Mouse (Mus musculus): ENCODE measurements around the gene Tex12.

The Tex12 gene

DNA sequence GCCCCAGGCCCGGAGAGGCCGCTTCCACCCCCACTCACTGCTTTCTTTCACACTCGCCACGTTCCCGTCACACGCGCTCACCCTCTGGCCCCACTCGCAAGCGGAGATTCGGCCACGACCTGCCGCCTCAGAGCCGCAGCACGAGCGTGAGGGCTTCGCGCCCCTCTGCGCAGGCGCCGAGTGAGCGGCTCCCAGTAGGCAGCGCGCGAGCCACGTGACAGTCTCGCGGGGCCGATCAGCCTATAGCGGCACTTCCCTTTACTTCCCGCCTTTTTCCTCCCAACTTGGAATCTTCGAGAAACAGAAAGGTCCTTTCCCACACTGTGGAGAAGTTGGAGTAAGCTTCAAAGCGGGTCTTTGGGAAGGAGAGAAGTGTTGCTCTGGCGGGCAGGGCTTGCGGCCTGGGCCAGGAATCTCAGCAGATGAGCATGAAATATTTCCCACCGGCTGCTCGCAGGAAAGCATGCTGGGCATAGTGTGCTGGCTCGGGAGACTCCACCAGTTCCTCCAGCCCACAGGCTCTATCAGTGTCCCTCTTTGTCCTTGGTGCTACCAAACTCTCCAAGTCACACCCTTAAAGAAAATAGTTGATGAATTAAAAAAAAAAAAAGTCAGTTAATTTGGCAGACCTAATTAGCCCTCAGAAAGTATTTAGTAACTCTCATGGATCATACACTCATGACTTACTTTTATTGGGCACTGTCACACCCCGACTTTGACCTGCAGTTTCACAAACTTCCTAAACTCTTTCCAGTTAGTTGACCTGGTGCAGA is at the start of gene Tex12:
TSS of gene Tex12 (minus strand) at position 181 of the 773 bp plus-strand sequence.
- no peak for DNase-seq (ENCODE audit: low spot score)

DNA sequence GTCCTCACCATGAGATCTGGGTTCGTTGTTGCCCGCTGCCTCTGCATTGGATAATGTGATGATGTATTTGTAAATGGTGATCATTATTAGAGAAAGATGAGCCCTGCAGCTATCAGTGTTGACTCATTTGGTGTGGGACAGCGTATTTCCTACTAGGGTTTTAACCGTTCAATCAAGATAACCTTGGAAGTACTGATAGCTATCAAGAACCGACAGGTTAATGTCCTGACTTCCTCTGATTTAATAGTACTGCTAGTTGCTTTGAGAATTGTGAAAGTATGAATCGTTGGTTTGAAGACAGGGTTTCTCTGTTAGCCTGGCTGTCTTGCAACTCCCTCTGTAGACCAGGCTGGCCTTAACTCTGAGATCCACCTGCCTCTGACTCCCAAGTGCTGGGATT is 43.2 kb upstream of the Tex12 start:
- no peak for DNase-seq (ENCODE audit: low spot score)

- DNase-seq (ENCODE audit: low spot score) = no peak
Measured at GRCm38 (mm10) chr9:50603998-50604324, 42.8 kb upstream of the Tex12 start.

DNA sequence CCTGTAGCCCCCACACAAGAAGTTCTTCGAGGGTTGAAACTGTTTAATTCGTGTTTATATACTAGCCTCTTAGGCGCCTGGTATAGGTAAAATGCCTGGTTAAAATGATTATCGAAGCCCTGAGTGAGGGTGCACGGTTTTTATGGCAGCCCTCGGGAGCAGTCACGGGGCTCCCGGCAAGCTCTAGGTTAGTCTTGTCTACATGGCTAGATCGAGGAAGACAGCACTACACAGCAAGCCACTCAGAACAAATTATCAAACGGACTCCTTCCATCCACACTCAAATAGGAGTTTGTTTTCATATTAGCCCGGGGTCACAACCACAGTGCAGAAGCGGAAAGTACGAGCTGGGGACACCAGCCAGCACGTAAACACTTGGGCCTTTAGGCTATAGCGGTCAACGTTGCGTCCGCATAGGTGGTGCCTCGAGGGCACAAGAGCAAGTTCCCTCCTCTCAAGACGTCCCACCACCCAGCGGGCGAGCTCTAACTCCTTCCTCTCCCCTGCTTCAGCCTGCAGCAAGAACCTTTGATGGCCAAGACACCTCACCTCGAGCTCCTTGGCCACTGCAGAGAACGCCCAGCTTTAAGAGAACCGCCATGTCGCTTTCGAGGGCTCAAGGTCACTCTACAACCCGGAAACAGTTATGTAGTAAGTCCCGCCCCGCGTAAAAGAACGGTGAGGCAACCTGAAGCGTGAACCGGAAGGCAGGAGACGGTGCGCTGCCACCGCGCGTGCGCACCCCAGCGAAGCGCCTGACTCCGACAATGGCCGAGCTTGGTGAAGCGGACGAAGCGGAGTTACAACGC is 42.3 kb upstream of the Tex12 start, which contains the start of the genes Sdhd and Timm8b:
TSS of gene Sdhd (minus strand) at position 624 of the 809 bp plus-strand sequence.
TSS of gene Timm8b (plus strand) at position 722 of the 809 bp plus-strand sequence.
- DNase-seq (ENCODE audit: low spot score) = peak; percentile 98

DNA sequence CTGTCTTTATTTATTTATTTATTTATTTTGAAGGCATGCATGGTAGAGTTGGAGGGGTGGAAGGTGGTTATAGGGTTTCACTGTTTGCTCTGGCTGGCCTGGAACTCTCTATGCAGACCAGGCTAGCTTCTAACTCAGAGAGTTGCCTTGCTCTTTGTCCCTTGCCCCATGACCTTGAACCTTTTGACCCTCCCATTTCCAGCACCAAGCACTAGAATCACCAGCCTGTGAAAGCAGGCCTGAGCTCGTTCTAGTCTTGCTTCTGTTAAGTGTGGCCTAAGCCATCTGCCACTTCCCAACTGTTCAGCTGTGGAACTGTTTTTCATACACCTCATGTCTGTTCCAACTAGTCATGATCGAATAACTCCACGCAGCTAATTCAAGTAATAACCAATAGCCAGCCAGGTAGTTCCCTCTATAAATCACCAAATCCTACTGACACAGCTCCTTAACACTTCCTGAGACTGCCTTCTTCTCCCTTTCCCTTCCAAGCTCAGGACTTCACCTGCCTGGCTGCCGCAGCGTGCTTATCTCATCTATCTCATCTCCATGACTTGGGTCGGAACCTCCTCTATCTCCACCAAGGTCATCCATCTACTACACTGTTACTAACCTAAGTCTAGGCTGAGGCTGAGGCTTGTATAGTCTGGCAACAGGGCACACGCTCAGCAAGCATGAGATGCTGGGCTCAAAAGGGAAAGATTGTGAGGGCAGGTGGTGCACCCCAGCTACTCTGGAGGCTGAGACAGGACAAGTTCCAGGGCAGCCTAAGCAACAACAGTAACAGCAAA is 41.1 kb upstream of the Tex12 start:
- no peak for DNase-seq (ENCODE audit: low spot score)

- DNase-seq (ENCODE audit: low spot score) = no peak
Measured at GRCm38 (mm10) chr9:50601536-50601935, 40.4 kb upstream of the Tex12 start.

DNA sequence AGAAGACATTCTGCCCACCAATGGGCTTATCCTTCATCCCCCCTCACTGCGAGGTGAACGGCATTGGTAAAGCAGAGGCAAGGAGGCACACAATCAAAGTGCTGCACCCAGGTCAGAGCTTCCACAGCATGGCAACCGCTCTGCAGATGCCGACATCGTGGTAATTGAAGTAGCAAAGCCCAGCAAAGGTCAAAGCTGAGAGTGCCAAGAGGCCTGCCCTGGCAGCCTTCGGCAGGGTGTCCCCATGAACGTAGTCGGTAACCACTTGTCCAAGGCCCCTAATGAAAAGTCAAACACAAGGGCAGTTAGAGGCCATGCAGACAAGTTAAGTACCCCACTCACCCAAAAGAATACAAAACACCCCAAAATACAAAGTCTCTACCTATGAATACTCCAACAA is 35.8 kb upstream of the Tex12 start:
- DNase-seq (ENCODE audit: low spot score) = no peak

- DNase-seq (ENCODE audit: low spot score) = no peak
Measured at GRCm38 (mm10) chr9:50594794-50595417, 33.8 kb upstream of the Tex12 start.

- peak; percentile 69 for DNase-seq (ENCODE audit: low spot score)
Measured at GRCm38 (mm10) chr9:50593544-50593943, 32.4 kb upstream of the Tex12 start.

- no peak for DNase-seq (ENCODE audit: low spot score)
Measured at GRCm38 (mm10) chr9:50592955-50593354, 31.8 kb upstream of the Tex12 start.

- DNase-seq (ENCODE audit: low spot score) = no peak
Measured at GRCm38 (mm10) chr9:50590856-50591518, 29.9 kb upstream of the Tex12 start.

DNA sequence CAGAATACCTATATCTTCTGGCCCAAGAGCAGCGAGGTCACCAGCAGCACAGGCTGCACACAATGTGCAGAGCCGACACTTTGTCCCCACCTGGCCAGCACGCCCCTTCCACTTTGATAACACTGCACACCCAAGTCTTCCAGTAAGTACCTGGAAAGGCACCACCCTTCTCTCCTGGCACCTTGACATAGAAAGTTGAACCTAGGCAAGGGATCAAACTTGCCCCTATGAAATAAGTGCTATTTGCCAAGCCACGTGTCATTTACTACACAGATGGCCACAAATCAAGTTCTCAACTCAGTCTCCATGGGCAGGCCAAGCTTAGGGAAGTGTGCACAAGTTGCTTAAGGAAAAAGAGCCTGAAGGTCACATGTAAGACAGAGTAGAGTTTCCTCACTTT is 25.8 kb upstream of the Tex12 start:
- no peak for DNase-seq (ENCODE audit: low spot score)

- DNase-seq (ENCODE audit: low spot score) = no peak
Measured at GRCm38 (mm10) chr9:50585145-50585818, 24.2 kb upstream of the Tex12 start.

GRCm38 (mm10) chr9:50580370-50580769 is 19.2 kb upstream of the Tex12 start:
- DNase-seq (ENCODE audit: low spot score) = no peak

- no peak for DNase-seq (ENCODE audit: low spot score)
Measured at GRCm38 (mm10) chr9:50569599-50570525, 8.7 kb upstream of the Tex12 start.

DNA sequence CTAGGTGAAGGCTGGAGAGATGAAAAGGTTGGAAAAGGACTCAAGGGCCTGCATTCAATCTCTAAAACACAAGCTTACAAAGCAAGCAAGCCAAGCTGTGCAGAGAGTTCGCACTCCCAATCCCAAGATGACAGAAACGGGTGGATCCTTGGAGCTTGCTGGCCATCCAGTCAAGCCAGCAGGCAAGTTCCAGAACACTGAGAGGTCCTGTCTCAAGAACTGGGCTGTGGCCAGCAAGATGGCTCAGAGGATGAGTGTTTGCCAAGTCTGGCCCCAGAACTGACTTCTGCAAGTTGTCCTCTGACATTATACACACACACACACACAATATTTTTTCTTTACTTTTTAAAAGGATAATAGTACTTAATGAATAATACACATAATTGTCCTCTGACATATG is 6.8 kb upstream of the Tex12 start:
- no peak for DNase-seq (ENCODE audit: low spot score)

GRCm38 (mm10) chr9:50567372-50567771 is 6.2 kb upstream of the Tex12 start:
- DNase-seq (ENCODE audit: low spot score) = no peak

- no peak for DNase-seq (ENCODE audit: low spot score)
Measured at GRCm38 (mm10) chr9:50565940-50566339, 4.8 kb upstream of the Tex12 start.

- no peak for DNase-seq (ENCODE audit: low spot score)
Measured at GRCm38 (mm10) chr9:50565173-50565572, 4.0 kb upstream of the Tex12 start.

GRCm38 (mm10) chr9:50561918-50562360 is 814 bp upstream of the Tex12 start:
- no peak for DNase-seq (ENCODE audit: low spot score)
